Mouse (Mus musculus) adrenal gland, postnatal 14 days (tissue): ENCODE data around the gene Slc38a8. TPM values are rescaled to one million over a fixed set of nuclear protein-coding genes. Genes with fewer than 3 reads are reported as not detected.
A peak's percentile ranks its signal among the peaks of the same experiment; 100 is the strongest.

Experiments
- DNase-seq: peaks from one replicate; pipeline ENCODE4 v3.0.0; 2021; ENCODE audit warnings: mixed read lengths
- long read RNA-seq, 2 experiments: library from polyadenylated mRNA; stranded (forward); transcript quantifications; one replicate each; pipeline ENCODE4 v2.0.0; 2021
- total RNA-seq: library from RNA; stranded (reverse); gene quantifications from 2 replicates; pipeline ENCODE4 v1.2.3, GENCODE M21; 2021

Gene Slc38a8
- total RNA-seq, result 0.34 TPM in 1 of 2 replicates, not detected in the other
- long read RNA-seq, experiment 1, partial matches to known transcripts, result 0 of 1 reads
- long read RNA-seq, experiment 1, other reads (novel, unspliced or antisense), result 1 of 1 reads
- long read RNA-seq, experiment 2, result 0 reads

- DNase-seq, result no peak
Observed at GRCm38 (mm10) chr8:119501598-119501997, at the start of gene Slc38a8. Gene Slc38a8, minus strand, starts transcription at chr8:119501698.

- DNase-seq, result no peak
Observed at GRCm38 (mm10) chr8:119548560-119549113, 47.1 kb upstream of the Slc38a8 start.

GRCm38 (mm10) chr8:119547019-119547691, 45.7 kb upstream of the Slc38a8 start:
- DNase-seq, result no peak

- DNase-seq, result no peak
Observed at GRCm38 (mm10) chr8:119545791-119546190, 44.3 kb upstream of the Slc38a8 start.

- no peak for DNase-seq
Observed at GRCm38 (mm10) chr8:119545180-119545579, 43.7 kb upstream of the Slc38a8 start.

GRCm38 (mm10) chr8:119544606-119545005, 43.1 kb upstream of the Slc38a8 start:
- DNase-seq, result no peak

GRCm38 (mm10) chr8:119531973-119532372, 30.5 kb upstream of the Slc38a8 start:
- no peak for DNase-seq

- DNase-seq, result no peak
Observed at GRCm38 (mm10) chr8:119531397-119531796, 29.9 kb upstream of the Slc38a8 start.

- DNase-seq, result peak; percentile 43
Observed at GRCm38 (mm10) chr8:119530937-119531336, 29.4 kb upstream of the Slc38a8 start.

- no peak for DNase-seq
Observed at GRCm38 (mm10) chr8:119528762-119529161, 27.3 kb upstream of the Slc38a8 start.

GRCm38 (mm10) chr8:119520102-119520501, 18.6 kb upstream of the Slc38a8 start:
- no peak for DNase-seq

- no peak for DNase-seq
Observed at GRCm38 (mm10) chr8:119516674-119517073, 15.2 kb upstream of the Slc38a8 start.

GRCm38 (mm10) chr8:119515767-119516166, 14.3 kb upstream of the Slc38a8 start:
- no peak for DNase-seq

GRCm38 (mm10) chr8:119514940-119515339, 13.4 kb upstream of the Slc38a8 start:
- no peak for DNase-seq

GRCm38 (mm10) chr8:119513405-119513804, 11.9 kb upstream of the Slc38a8 start:
- DNase-seq, result no peak

GRCm38 (mm10) chr8:119511722-119512121, 10.2 kb upstream of the Slc38a8 start:
- no peak for DNase-seq

- DNase-seq, result no peak
Observed at GRCm38 (mm10) chr8:119510471-119510870, 9.0 kb upstream of the Slc38a8 start.

GRCm38 (mm10) chr8:119506106-119506505, 4.6 kb upstream of the Slc38a8 start:
- DNase-seq, result no peak

- DNase-seq, result no peak
Observed at GRCm38 (mm10) chr8:119505488-119505887, 4.0 kb upstream of the Slc38a8 start.

GRCm38 (mm10) chr8:119503191-119503767, 1.8 kb upstream of the Slc38a8 start:
- DNase-seq, result no peak

GRCm38 (mm10) chr8:119502111-119502510, 613 bp upstream of the Slc38a8 start:
- no peak for DNase-seq

- no peak for DNase-seq
Observed at GRCm38 (mm10) chr8:119499836-119500235, 1.7 kb downstream of the Slc38a8 start.

- DNase-seq, result peak; percentile 78
Observed at GRCm38 (mm10) chr8:119496848-119497247, 4.7 kb downstream of the Slc38a8 start.

GRCm38 (mm10) chr8:119487093-119487492, 14.4 kb downstream of the Slc38a8 start:
- DNase-seq, result no peak
